Mouse (Mus musculus): Measurements from ENCODE around the gene Gm28374.

- TF ChIP-seq FOSL1 (IDR thresholded peaks at IDR 0.05; ENCODE audit: insufficient read depth, low read length, poor library complexity, severe bottlenecking) (no peak), CTCF (IDR thresholded peaks at IDR 0.05; ENCODE audit: control insufficient read depth, insufficient read depth, insufficient read length) (no peak), CEBPB (IDR thresholded peaks at IDR 0.05; ENCODE audit: low read depth) (no peak), MYOD1 (IDR thresholded peaks at IDR 0.05; ENCODE audit: control insufficient read depth, insufficient read length, low read depth) (no peak), MAX (IDR thresholded peaks at IDR 0.05) (no peak), MYOG (IDR thresholded peaks at IDR 0.05; ENCODE audit: control insufficient read depth, extremely low read depth, insufficient read length) (no peak), USF1 (IDR thresholded peaks at IDR 0.05; ENCODE audit: low read depth) (no peak)
These were observed 44.4 kb downstream of the Gm28374 start for GRCm38 (mm10) chr19:6037695-6038094.

Measured in C2C12 (cell line).